Mouse (Mus musculus): ENCODE data around the gene Stk39. TPM values are rescaled to one million over a fixed set of nuclear protein-coding genes. Genes with fewer than 3 reads are reported as not detected.

Gene Stk39
- polyA plus RNA-seq, 1 experiment from 2014 or later, result 77.2 TPM

DNA sequence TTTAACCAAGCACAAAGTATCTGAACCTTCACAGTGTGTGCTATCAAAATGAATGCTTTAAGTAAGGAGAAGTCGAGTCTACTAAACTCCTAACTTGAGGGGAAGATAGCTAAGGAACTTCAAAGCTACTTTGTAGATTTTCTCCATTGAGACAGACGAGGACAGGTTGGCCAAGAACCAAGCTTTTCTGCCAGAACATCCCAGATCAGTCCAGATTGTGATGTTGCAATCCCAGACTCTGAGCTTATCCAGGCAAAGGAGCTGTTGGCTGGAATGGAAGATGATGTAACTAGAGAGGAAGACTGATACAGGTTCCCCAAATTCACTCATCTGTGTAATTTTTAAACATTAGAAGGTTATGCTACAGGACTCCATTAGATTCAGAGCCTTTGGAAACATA lies 187.7 kb downstream of the Stk39 start:
- 64% methylated on average over 2 of the region's 2 CpGs for WGBS
- no peak for ATAC-seq (ENCODE audit: insufficient number of reproducible peaks, low FRiP score)
- H3K4me3 ChIP-seq, result no peak overlapping the region
- no peak overlapping the region for H3K4me2 ChIP-seq
- H3K9me3 ChIP-seq (replicated peaks), result no peaks in the 10 kb centered on the region
- no peak overlapping the region for H3K27ac ChIP-seq (ENCODE audit: poor library complexity, severe bottlenecking)
- no peaks in the 10 kb centered on the region for H3K4me1 ChIP-seq (replicated peaks)
- peaks cover 29% of the 10 kb centered on the region for H3K36me3 ChIP-seq
- H3K27me3 ChIP-seq (replicated peaks), result no peaks in the 10 kb centered on the region
- no peak overlapping the region for H3K9ac ChIP-seq

DNA sequence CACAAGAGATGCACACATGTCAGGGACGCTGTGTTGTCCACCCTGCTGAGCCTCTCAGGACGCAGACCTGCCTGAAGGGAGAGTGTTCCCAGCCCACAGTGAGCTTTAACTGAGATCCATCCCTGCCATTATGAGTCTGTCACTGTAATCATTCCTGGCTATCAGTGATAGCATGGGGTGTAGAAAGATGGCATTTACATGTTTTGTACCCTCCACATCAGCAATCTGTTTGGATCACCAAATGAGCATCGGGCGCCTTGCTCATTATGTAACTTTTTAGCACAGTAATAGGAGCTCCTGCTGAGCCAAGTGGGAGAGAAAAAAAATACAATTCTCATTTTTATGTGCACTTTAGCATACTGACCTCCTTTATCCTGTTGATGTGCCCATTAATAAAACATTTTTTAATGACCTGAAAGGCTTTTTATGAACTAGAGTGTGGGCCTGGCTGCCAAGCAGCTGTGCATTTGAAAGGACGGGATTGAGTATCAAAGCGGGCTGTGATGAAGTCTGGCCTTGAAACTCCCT lies 189.0 kb downstream of the Stk39 start:
- Histone ChIP-seq H3K4me2 (no peak overlapping the region), H3K4me3 (no peak overlapping the region), H3K27me3 (replicated peaks) (no peaks in the 10 kb centered on the region), H3K36me3 (peaks cover 29% of the 10 kb centered on the region), H3K9me3 (replicated peaks) (no peaks in the 10 kb centered on the region), H3K9ac (no peak overlapping the region), H3K27ac (ENCODE audit: poor library complexity, severe bottlenecking) (no peak overlapping the region), H3K4me1 (replicated peaks) (no peaks in the 10 kb centered on the region)
- ATAC-seq (ENCODE audit: insufficient number of reproducible peaks, low FRiP score), result no peak
- 96% methylated on average over 6 of the region's 6 CpGs for WGBS

DNA sequence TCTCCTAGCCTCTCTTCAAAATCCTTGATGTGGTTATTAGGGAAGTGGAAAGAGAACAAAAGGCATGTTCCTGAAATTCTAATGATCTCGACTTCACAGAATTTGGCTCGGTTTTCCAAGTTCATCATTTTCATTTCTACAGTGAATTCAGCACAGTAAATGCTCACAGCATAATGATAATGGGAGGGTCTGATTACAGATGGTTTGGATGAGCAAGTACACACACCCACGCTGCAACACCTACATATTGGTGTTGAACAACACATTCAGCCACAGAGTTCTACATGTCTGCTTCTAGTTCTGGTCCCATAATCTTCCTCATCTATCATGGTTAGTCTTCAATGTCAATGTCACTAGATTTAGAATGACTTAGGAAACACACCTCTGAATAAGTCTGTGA lies 190.5 kb downstream of the Stk39 start:
- Histone ChIP-seq H3K4me2 (no peak overlapping the region), H3K36me3 (peaks cover 29% of the 10 kb centered on the region), H3K27ac (ENCODE audit: poor library complexity, severe bottlenecking) (no peak overlapping the region), H3K4me3 (no peak overlapping the region), H3K4me1 (replicated peaks) (no peaks in the 10 kb centered on the region), H3K9me3 (replicated peaks) (no peaks in the 10 kb centered on the region), H3K27me3 (replicated peaks) (no peaks in the 10 kb centered on the region), H3K9ac (no peak overlapping the region)
- 84% methylated on average over 3 of the region's 3 CpGs for WGBS
- no peak for ATAC-seq (ENCODE audit: insufficient number of reproducible peaks, low FRiP score)

DNA sequence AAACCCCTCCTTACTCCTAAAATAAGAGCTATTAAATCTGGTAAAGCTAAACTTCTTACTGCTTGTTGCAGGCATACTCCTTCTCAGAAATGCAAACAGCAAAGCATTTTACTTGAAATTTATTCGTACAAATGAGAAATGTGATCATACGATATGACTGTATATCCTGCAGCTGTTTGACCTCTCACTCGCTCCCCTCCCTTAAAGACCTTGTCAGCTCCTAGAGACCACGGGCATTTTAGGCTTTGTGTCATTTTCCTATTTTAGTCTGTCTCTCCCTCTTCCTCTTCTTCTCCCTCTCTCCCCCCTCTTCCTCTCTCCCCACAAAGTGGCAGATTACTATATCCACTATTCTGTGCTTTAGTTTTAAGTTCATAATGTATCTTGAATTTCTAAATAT lies 200.8 kb downstream of the Stk39 start:
- Histone ChIP-seq H3K9ac (no peak overlapping the region), H3K36me3 (peaks cover 30% of the 10 kb centered on the region), H3K4me3 (no peak overlapping the region), H3K4me1 (replicated peaks) (peaks cover 3% of the 10 kb centered on the region; the same call in 1 of the 2 replicates), H3K27ac (ENCODE audit: poor library complexity, severe bottlenecking) (no peak overlapping the region), H3K27me3 (replicated peaks) (no peaks in the 10 kb centered on the region), H3K9me3 (replicated peaks) (no peaks in the 10 kb centered on the region), H3K4me2 (no peak overlapping the region)
- no peak for ATAC-seq (ENCODE audit: insufficient number of reproducible peaks, low FRiP score)
- 62% methylated on average over 4 of the region's 4 CpGs for WGBS

DNA sequence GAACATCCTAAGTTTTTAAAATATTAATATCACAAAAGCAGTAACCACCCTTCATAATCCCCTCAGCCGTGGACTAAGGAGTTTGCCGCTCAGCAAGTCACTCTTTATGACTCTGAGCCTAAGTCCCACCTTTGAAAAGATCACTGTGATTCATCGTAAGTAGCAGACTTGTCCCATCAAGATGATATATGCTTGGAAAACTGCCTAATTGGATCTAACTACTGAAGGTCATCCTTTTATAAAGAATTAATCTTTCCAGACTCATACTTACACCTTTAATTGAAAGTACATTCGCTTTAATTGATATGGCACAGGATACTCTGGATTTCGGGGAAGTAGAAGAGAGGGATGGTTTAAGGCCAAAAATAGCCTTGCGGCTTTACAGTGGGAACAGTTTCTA lies 201.2 kb downstream of the Stk39 start:
- Histone ChIP-seq H3K4me1 (replicated peaks) (peaks cover 3% of the 10 kb centered on the region; the same call in 1 of the 2 replicates), H3K9ac (no peak overlapping the region), H3K4me3 (no peak overlapping the region), H3K4me2 (no peak overlapping the region), H3K27me3 (replicated peaks) (no peaks in the 10 kb centered on the region), H3K9me3 (replicated peaks) (no peaks in the 10 kb centered on the region), H3K36me3 (peaks cover 30% of the 10 kb centered on the region), H3K27ac (ENCODE audit: poor library complexity, severe bottlenecking) (no peak overlapping the region)
- ATAC-seq (ENCODE audit: insufficient number of reproducible peaks, low FRiP score), result no peak
- 80% methylated on average over 6 of the region's 6 CpGs for WGBS

DNA sequence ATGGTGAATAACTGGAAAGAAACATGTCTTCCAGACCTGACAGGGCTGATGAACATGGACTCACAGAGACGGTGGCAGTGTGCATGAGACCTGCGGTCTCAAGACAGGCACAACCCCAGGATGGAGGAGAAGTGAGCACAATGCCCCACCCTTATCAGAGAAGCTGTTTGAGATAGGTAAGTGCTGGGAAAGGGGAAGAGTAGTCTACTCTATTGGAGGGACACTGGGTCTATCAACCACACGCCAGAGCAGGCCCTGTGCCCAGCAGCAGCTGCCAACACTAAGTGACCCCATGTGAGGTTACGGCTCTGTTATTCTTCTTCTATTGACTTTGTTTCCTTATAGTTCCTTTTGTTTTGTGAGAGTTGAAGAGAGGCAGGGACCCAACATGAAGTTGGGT lies 202.4 kb downstream of the Stk39 start:
- no peak for ATAC-seq (ENCODE audit: insufficient number of reproducible peaks, low FRiP score)

DNA sequence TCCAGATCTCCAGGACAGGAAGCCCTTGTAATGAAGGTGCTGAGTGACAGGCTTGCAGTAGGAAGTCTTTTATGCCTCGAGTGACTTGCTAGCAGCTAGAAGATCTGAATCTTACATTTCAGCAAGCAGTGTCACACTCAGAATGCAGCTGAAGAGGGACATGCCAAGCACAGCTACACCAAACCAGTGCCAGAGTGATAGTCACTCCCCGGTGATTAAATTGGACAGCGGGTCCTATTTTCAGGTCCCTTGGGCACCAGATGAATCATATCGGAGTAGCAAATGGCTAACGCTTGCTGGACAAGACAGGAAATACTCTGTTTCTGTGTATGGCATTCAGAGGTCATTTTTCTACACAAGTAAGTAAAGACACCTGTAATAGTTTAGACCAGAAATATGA lies 207.2 kb downstream of the Stk39 start:
- Histone ChIP-seq H3K9ac (no peak overlapping the region), H3K27me3 (replicated peaks) (no peaks in the 10 kb centered on the region), H3K36me3 (peaks cover 18% of the 10 kb centered on the region), H3K9me3 (replicated peaks) (no peaks in the 10 kb centered on the region), H3K4me3 (no peak overlapping the region), H3K27ac (ENCODE audit: poor library complexity, severe bottlenecking) (no peak overlapping the region), H3K4me1 (replicated peaks) (no peaks in the 10 kb centered on the region), H3K4me2 (no peak overlapping the region)
- WGBS, result 60% methylated on average over 5 of the region's 5 CpGs
- no peak for ATAC-seq (ENCODE audit: insufficient number of reproducible peaks, low FRiP score)

More for the DNA sequence above, 202.4 kb downstream of the Stk39 start:
- no peaks in the 10 kb centered on the region for H3K9me3 ChIP-seq (replicated peaks)
- no peak overlapping the region for H3K27ac ChIP-seq (ENCODE audit: poor library complexity, severe bottlenecking)
- peaks cover 26% of the 10 kb centered on the region for H3K36me3 ChIP-seq
- no peaks in the 10 kb centered on the region for H3K27me3 ChIP-seq (replicated peaks)
- H3K4me3 ChIP-seq, result no peak overlapping the region
- H3K4me2 ChIP-seq, result no peak overlapping the region
- peaks cover 3% of the 10 kb centered on the region; the same call in 1 of the 2 replicates for H3K4me1 ChIP-seq (replicated peaks)
- H3K9ac ChIP-seq, result no peak overlapping the region
- 76% methylated on average over 4 of the region's 4 CpGs for WGBS

DNA sequence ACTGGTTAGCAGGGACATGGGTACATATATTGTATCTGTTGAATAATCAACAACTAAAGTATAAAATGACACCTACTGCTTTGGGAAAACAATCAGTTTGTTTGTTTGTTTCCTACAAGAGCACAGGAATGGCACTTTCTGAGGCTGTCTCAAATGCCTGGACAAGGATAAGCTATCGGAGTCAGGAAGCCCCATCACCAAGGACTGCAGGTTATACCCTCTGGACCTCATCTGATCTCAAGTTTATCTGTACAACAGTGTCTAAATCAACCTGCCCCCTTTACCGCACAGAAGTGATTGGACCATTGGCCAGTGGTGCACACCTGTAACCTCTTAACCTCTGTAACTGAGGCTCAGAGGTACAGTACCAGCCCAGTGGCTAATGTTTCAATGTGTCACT lies 211.2 kb downstream of the Stk39 start:
- Histone ChIP-seq H3K4me2 (no peak overlapping the region), H3K4me1 (replicated peaks) (no peaks in the 10 kb centered on the region), H3K4me3 (no peak overlapping the region), H3K27me3 (replicated peaks) (no peaks in the 10 kb centered on the region), H3K9me3 (replicated peaks) (no peaks in the 10 kb centered on the region), H3K27ac (ENCODE audit: poor library complexity, severe bottlenecking) (no peak overlapping the region), H3K36me3 (peaks cover 35% of the 10 kb centered on the region), H3K9ac (no peak overlapping the region)
- 89% methylated on average over 2 of the region's 2 CpGs for WGBS
- ATAC-seq (ENCODE audit: insufficient number of reproducible peaks, low FRiP score), result no peak

DNA sequence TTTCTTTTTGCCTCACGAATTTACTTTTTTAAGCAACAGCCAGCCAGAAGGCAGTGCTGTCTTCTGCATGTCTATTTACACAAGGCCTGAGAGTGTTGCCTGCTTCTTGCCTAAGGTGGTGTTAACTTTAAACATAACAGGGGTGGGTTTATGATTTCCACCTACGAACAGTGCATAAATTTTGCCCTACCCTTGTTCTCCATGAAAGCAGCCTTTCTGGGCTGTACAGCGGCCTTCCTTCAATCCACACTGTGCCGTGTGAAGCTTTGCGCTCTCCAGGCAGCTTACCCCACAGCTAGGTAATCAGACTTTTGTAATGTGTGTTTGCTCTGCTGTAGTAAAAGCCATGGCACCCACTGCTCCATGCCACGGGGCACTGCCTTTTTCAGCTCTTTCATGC lies 214.5 kb downstream of the Stk39 start:
- H3K4me3 ChIP-seq, result no peak overlapping the region
- H3K4me2 ChIP-seq, result no peak overlapping the region
- no peak overlapping the region for H3K9ac ChIP-seq
- H3K9me3 ChIP-seq (replicated peaks), result no peaks in the 10 kb centered on the region
- H3K27me3 ChIP-seq (replicated peaks), result no peaks in the 10 kb centered on the region
- no peak for ATAC-seq (ENCODE audit: insufficient number of reproducible peaks, low FRiP score)
- WGBS, result 81% methylated on average over 6 of the region's 6 CpGs
- no peak overlapping the region for H3K27ac ChIP-seq (ENCODE audit: poor library complexity, severe bottlenecking)
- H3K4me1 ChIP-seq (replicated peaks), result no peaks in the 10 kb centered on the region
- peaks cover 33% of the 10 kb centered on the region for H3K36me3 ChIP-seq

DNA sequence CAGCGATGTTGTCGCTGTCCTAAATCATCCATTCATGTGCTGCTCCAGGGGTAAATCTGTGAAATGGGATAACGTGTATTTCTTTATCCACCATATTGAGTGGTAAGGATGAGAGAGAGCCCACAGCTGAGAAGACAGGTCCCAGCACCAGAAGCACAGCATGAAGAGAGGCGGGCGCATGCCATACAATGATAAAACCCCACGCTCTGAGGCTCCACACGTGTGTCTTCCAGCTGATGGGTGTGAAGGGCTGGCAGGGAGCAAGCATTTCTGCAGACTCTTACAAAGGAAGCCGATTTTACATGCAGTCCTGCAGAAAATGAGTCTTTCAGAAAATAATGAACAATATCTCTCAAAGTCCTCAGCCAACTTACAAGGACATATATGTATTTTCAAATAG lies 215.6 kb downstream of the Stk39 start:
- Histone ChIP-seq H3K9me3 (replicated peaks) (no peaks in the 10 kb centered on the region), H3K4me2 (no peak overlapping the region), H3K27ac (ENCODE audit: poor library complexity, severe bottlenecking) (no peak overlapping the region), H3K4me1 (replicated peaks) (no peaks in the 10 kb centered on the region), H3K27me3 (replicated peaks) (no peaks in the 10 kb centered on the region), H3K36me3 (peaks cover 30% of the 10 kb centered on the region), H3K4me3 (no peak overlapping the region), H3K9ac (no peak overlapping the region)
- WGBS, result 82% methylated on average over 8 of the region's 8 CpGs
- ATAC-seq (ENCODE audit: insufficient number of reproducible peaks, low FRiP score), result no peak

DNA sequence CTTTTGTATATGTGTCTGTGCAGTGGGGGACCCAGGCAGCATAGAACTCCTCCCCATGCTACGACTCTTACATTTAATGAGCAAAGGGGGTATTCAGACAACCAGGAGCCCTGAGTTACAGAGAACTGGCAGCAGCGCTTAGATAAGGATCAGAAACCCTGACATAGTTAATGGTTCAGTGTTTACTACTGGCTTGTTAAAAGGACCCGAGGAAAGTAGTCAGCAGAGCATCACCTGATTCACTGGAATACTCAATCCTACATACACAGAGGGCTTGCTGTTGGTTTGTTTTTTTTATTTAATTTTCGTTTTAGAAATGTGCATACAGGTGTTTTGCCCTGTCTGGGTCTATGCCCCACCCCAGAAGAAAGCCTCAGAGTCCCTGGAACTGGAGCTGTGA lies 217.3 kb downstream of the Stk39 start:
- H3K9me3 ChIP-seq (replicated peaks), result no peaks in the 10 kb centered on the region
- no peak for ATAC-seq (ENCODE audit: insufficient number of reproducible peaks, low FRiP score)
- H3K9ac ChIP-seq, result no peak overlapping the region
- no peak overlapping the region for H3K4me2 ChIP-seq
- no peaks in the 10 kb centered on the region for H3K27me3 ChIP-seq (replicated peaks)
- H3K36me3 ChIP-seq, result peaks cover 22% of the 10 kb centered on the region
- no peak overlapping the region for H3K4me3 ChIP-seq
- 0 out of 2 replicates have a peak, but pooled peaks cover 3% of the 10 kb centered on the region for H3K4me1 ChIP-seq (replicated peaks)
- no peak overlapping the region for H3K27ac ChIP-seq (ENCODE audit: poor library complexity, severe bottlenecking)
- WGBS, result 61% methylated on average over 4 of the region's 4 CpGs

DNA sequence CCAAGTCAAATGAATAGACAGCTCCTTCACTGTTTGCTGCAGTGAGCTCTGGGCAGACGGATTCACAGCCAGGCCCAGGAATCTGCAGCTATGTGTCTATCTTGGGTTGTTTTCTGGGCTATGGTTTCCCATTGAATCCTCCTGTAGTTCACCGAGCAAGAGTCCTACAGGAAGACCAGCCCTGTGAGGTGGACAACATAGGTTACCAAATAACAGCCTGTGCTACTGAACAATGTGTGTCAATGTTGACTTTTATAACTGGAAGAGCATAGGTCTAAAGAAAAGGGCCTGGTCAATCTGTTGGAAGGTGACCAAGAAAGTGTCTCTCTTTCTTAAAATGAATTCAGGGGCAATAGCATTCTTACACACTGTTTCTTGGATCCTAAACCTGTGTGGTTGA lies 218.8 kb downstream of the Stk39 start:
- Histone ChIP-seq H3K4me1 (replicated peaks) (0 out of 2 replicates have a peak, but pooled peaks cover 3% of the 10 kb centered on the region), H3K36me3 (peaks cover 15% of the 10 kb centered on the region), H3K9ac (no peak overlapping the region), H3K4me3 (no peak overlapping the region), H3K4me2 (no peak overlapping the region), H3K27ac (ENCODE audit: poor library complexity, severe bottlenecking) (no peak overlapping the region), H3K9me3 (replicated peaks) (no peaks in the 10 kb centered on the region), H3K27me3 (replicated peaks) (no peaks in the 10 kb centered on the region)
- WGBS, result 87% methylated on average over 2 of the region's 2 CpGs
- no peak for ATAC-seq (ENCODE audit: insufficient number of reproducible peaks, low FRiP score)

Measured in heart, embryonic 12.5 days (tissue).